Mouse (Mus musculus) liver, embryonic 14 days (tissue): ENCODE results near the gene Zbtb4. TPM values are rescaled to one million over a fixed set of nuclear protein-coding genes. Genes with fewer than 3 reads are reported as not detected.

ENCODE experiments used
- polyA plus RNA-seq: library from polyadenylated mRNA; depleted of rRNA; stranded (reverse); fragments of >200 nt; gene quantifications from 2 replicates; pipeline ENCODE4 v1.2.3, GENCODE M21; 2012; rRNA removed

Zbtb4 gene
- 1.2 and 1.5 TPM in 2 replicates for polyA plus RNA-seq

GRCm38 (mm10) chr11:69765221-69766125, at the start of gene Zbtb4:
TSS of gene Zbtb4 (plus strand) at chr11:69765912.

GRCm38 (mm10) chr11:69758478-69758970, 7.2 kb upstream of the Zbtb4 start, which contains the start of gene Polr2a:
TSS of gene Polr2a (minus strand) at chr11:69758637.

GRCm38 (mm10) chr11:69761868-69762267, 3.8 kb upstream of the Zbtb4 start, which contains the start of gene Slc35g3:
TSS of gene Slc35g3 (minus strand) at chr11:69761968.

GRCm38 (mm10) chr11:69795168-69795982, 29.7 kb downstream of the Zbtb4 start, which contains the start of gene Chrnb1:
TSS of gene Chrnb1 (minus strand) at chr11:69795943.

GRCm38 (mm10) chr11:69801379-69801977, 35.8 kb downstream of the Zbtb4 start, which contains the start of gene Fgf11:
TSS of gene Fgf11 (minus strand) at chr11:69801857.

GRCm38 (mm10) chr11:69804972-69805909, 39.5 kb downstream of the Zbtb4 start, which contains the start of gene Tmem102:
TSS of gene Tmem102 (minus strand) at chr11:69805624.

GRCm38 (mm10) chr11:69815155-69815554, 49.4 kb downstream of the Zbtb4 start, which contains the start of gene Gm39566:
TSS of gene Gm39566 (minus strand) at chr11:69815298.

GRCm38 (mm10) chr11:69818365-69818764, 52.7 kb downstream of the Zbtb4 start, which contains the start of gene Spem2:
TSS of gene Spem2 (minus strand) at chr11:69818465.

GRCm38 (mm10) chr11:69822080-69822479, 56.4 kb downstream of the Zbtb4 start, which contains the start of gene Spem1:
TSS of gene Spem1 (minus strand) at chr11:69822180.

Other genes starting within 250 kb of the Zbtb4 start
- 0.01 and 0.06 TPM in 2 replicates for gene Dnah2, start 216.8 kb upstream of the Zbtb4 start, polyA plus RNA-seq
- gene Efnb3, start 205.7 kb upstream of the Zbtb4 start, polyA plus RNA-seq, result 0.90 and 0.99 TPM in 2 replicates
- 8.8 and 10.8 TPM in 2 replicates for gene Wrap53, start 185.7 kb upstream of the Zbtb4 start, polyA plus RNA-seq
- 61.5 and 74.1 TPM in 2 replicates for gene Trp53, start 185.6 kb upstream of the Zbtb4 start, polyA plus RNA-seq
- 17.8 and 21.7 TPM in 2 replicates for gene Atp1b2, start 160.0 kb upstream of the Zbtb4 start, polyA plus RNA-seq
- gene Shbg, start 148.0 kb upstream of the Zbtb4 start, polyA plus RNA-seq, result 19.1 and 24.0 TPM in 2 replicates
- gene Sat2, start 143.9 kb upstream of the Zbtb4 start, polyA plus RNA-seq, result 5.7 and 7.0 TPM in 2 replicates
- 21.3 and 22.6 TPM in 2 replicates for gene Fxr2, start 132.9 kb upstream of the Zbtb4 start, polyA plus RNA-seq
- gene Sox15, start 110.6 kb upstream of the Zbtb4 start, polyA plus RNA-seq, result 0.02 and 0.09 TPM in 2 replicates
- gene Mpdu1, start 103.3 kb upstream of the Zbtb4 start, polyA plus RNA-seq, result 34.7 and 42.4 TPM in 2 replicates
- gene Cd68, start 99.8 kb upstream of the Zbtb4 start, polyA plus RNA-seq, result 7.8 and 10.5 TPM in 2 replicates
- gene Eif4a1, start 93.5 kb upstream of the Zbtb4 start, polyA plus RNA-seq, result 445 and 498 TPM in 2 replicates
- 46.2 and 57.7 TPM in 2 replicates for gene Senp3, start 83.8 kb upstream of the Zbtb4 start, polyA plus RNA-seq
- 0.29 and 0.31 TPM in 2 replicates for gene Tnfsf13, start 80.1 kb upstream of the Zbtb4 start, polyA plus RNA-seq
- gene Tnfsf12, start 70.1 kb upstream of the Zbtb4 start, polyA plus RNA-seq, result 3.4 and 3.8 TPM in 2 replicates
- 0.77 and 0.86 TPM in 2 replicates for gene Tnfsfm13, start 69.8 kb upstream of the Zbtb4 start, polyA plus RNA-seq
- gene Polr2a, start 7.3 kb upstream of the Zbtb4 start, polyA plus RNA-seq, result 12.7 and 15.6 TPM in 2 replicates
- 0.03 TPM in 1 of 2 replicates, not detected in the other for gene Slc35g3, start 3.9 kb upstream of the Zbtb4 start, polyA plus RNA-seq
- 0.69 and 1.5 TPM in 2 replicates for gene Chrnb1, start 30.0 kb downstream of the Zbtb4 start, polyA plus RNA-seq
- gene Fgf11, start 35.9 kb downstream of the Zbtb4 start, polyA plus RNA-seq, result 0.40 and 0.51 TPM in 2 replicates
- 0.24 and 0.25 TPM in 2 replicates for gene Tmem102, start 39.7 kb downstream of the Zbtb4 start, polyA plus RNA-seq
- not detected in 2 replicates for gene Gm39566, start 49.4 kb downstream of the Zbtb4 start, polyA plus RNA-seq
- gene Spem2, start 52.6 kb downstream of the Zbtb4 start, polyA plus RNA-seq, result not detected in 2 replicates
- gene Spem1, start 56.3 kb downstream of the Zbtb4 start, polyA plus RNA-seq, result not detected in 2 replicates
- gene Nlgn2, start 71.9 kb downstream of the Zbtb4 start, polyA plus RNA-seq, result 2.1 and 2.2 TPM in 2 replicates
- gene Tmem256, start 72.6 kb downstream of the Zbtb4 start, polyA plus RNA-seq, result 155 and 183 TPM in 2 replicates
- 16.2 and 19.8 TPM in 2 replicates for gene Plscr3, start 80.5 kb downstream of the Zbtb4 start, polyA plus RNA-seq
- 1.2 and 1.3 TPM in 2 replicates for gene Tnk1, start 92.8 kb downstream of the Zbtb4 start, polyA plus RNA-seq
- gene Tmem95, start 112.1 kb downstream of the Zbtb4 start, polyA plus RNA-seq, result not detected in 2 replicates
- gene Kctd11, start 115.5 kb downstream of the Zbtb4 start, polyA plus RNA-seq, result 0.76 and 0.89 TPM in 2 replicates
- 2.7 and 3.3 TPM in 2 replicates for gene Acap1, start 129.6 kb downstream of the Zbtb4 start, polyA plus RNA-seq
- 0.40 and 0.53 TPM in 2 replicates for gene 2810408A11Rik, start 135.1 kb downstream of the Zbtb4 start, polyA plus RNA-seq
- gene Neurl4, start 135.2 kb downstream of the Zbtb4 start, polyA plus RNA-seq, result 16.6 and 20.3 TPM in 2 replicates
- 75.3 and 87.1 TPM in 2 replicates for gene Gps2, start 148.0 kb downstream of the Zbtb4 start, polyA plus RNA-seq
- gene Eif5a, start 156.0 kb downstream of the Zbtb4 start, polyA plus RNA-seq, result 866 and 1,005 TPM in 2 replicates
- 0.15 and 0.21 TPM in 2 replicates for gene Ybx2, start 169.9 kb downstream of the Zbtb4 start, polyA plus RNA-seq
- 13.7 and 15.5 TPM in 2 replicates for gene Slc2a4, start 182.3 kb downstream of the Zbtb4 start, polyA plus RNA-seq
- gene Cldn7, start 198.9 kb downstream of the Zbtb4 start, polyA plus RNA-seq, result 1.4 and 2.3 TPM in 2 replicates
- 30.6 and 33.9 TPM in 2 replicates for gene Ctdnep1, start 215.2 kb downstream of the Zbtb4 start, polyA plus RNA-seq
- gene Elp5, start 216.6 kb downstream of the Zbtb4 start, polyA plus RNA-seq, result 41.7 and 49.0 TPM in 2 replicates
- gene Gabarap, start 225.2 kb downstream of the Zbtb4 start, polyA plus RNA-seq, result 131 and 138 TPM in 2 replicates
- 16.3 and 17.2 TPM in 2 replicates for gene Phf23, start 229.9 kb downstream of the Zbtb4 start, polyA plus RNA-seq
- gene Dvl2, start 234.7 kb downstream of the Zbtb4 start, polyA plus RNA-seq, result 3.2 and 4.6 TPM in 2 replicates
- gene Acadvl, start 249.5 kb downstream of the Zbtb4 start, polyA plus RNA-seq, result 38.0 and 43.1 TPM in 2 replicates